ENCODE assay signal across 15 mouse cellular contexts in the genomic region with DNA sequence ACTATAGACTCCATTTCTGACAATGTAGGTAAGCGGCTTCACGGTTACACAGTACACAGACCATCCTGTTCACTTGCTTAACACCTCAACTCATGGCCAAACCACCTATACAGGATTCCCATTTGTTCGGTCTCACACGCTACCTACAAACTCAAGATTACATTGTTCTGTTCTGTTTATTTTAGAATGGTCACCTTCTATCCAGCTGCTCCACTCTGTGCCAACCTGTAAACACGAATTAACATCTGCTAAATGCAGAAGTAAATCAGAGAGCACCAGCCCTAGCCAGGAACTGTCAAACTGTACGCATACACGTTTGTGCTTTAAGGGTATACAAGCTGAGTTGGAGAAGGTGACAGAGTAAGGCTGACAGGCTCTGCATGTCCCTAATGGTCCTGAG. TPM values are rescaled to one million over a fixed set of nuclear protein-coding genes. Genes with fewer than 3 reads are reported as not detected.
DNase-seq lines count a peak whose midpoint lies in the region; ATAC-seq and TF ChIP-seq lines count a peak whose summit lies in the region.
"Had no signal": no experiment of that assay in that cellular context is flagged by ENCODE, and none has a peak within 500 bp of the region (broad histone marks: within the 10 kb centered on the region; RNA-seq: fewer than 3 reads in every experiment).

No protein-coding gene starts in this region.

- H3K79me2 ChIP-seq in heart, adult 2 months (replicated peaks; ENCODE audit: control insufficient read depth, insufficient read depth, low read length) = peaks cover 2% of the 10 kb centered on the region

- H3K9me3 ChIP-seq in heart, embryonic 16.5 days (replicated peaks; ENCODE audit: control insufficient read depth, low read length) = no peaks in the 10 kb centered on the region
- H3K9me3 ChIP-seq in liver, embryonic 13.5 days (replicated peaks) = no peaks in the 10 kb centered on the region
- H3K9me3 ChIP-seq: embryonic facial prominence, embryonic 10.5 days; forebrain, embryonic 13.5 days; hindbrain, embryonic 13.5 days had no signal

- no peak overlapping the region for H3K9ac ChIP-seq in heart, adult 2 months (ENCODE audit: low read depth, low read length)
- no peak overlapping the region for H3K9ac ChIP-seq in heart, embryonic 16.5 days (ENCODE audit: low read length)
- no peak overlapping the region for H3K9ac ChIP-seq in liver, embryonic 13.5 days
- H3K9ac ChIP-seq: forebrain, embryonic 13.5 days; forebrain, postnatal 0 days; hindbrain, embryonic 13.5 days had no signal

- H3K4me2 ChIP-seq in heart, embryonic 16.5 days (ENCODE audit: low read depth, low read length) = no peak overlapping the region
- no peak overlapping the region for H3K4me2 ChIP-seq in liver, embryonic 13.5 days
- H3K4me2 ChIP-seq: forebrain, embryonic 13.5 days; hindbrain, embryonic 13.5 days had no signal

- intact Hi-C loops in heart, adult 2 months (cut with DNase I) = no loop called here

- peaks cover 17% of the 10 kb centered on the region for H3K4me1 ChIP-seq in heart, adult 2 months (ENCODE audit: control insufficient read depth, insufficient read depth, low read length)
- H3K4me1 ChIP-seq in heart, embryonic 16.5 days (ENCODE audit: control insufficient read depth, insufficient read depth, low read length) = peaks cover 34% of the 10 kb centered on the region
- peaks cover 41% of the 10 kb centered on the region for H3K4me1 ChIP-seq in liver, embryonic 13.5 days (replicated peaks)

- DNase-seq in heart, adult 2 months = no peak
- DNase-seq in heart, postnatal 4 days = no peak
- DNase-seq in heart, adult 11 months = no peak
- DNase-seq in liver, embryonic 13.5 days = no peak
- DNase-seq in liver = no peak
- DNase-seq in cerebellum, postnatal 10 days = no peak
- DNase-seq: cerebellum, adult 11-12 months; cerebellum, adult 9-10 months; forebrain, postnatal 0 days; gastrocnemius, postnatal 14 days had no signal

- no peak for TF ChIP-seq EP300 in heart, adult 2 months (IDR thresholded peaks at IDR 0.05; ENCODE audit: insufficient read depth, low read depth, low read length)

- ATAC-seq in heart, embryonic 16.5 days (replicated peaks; ENCODE audit: extremely low read depth, insufficient read depth, low FRiP score) = no peak
- no peak for ATAC-seq in liver, embryonic 13.5 days (ENCODE audit: low read depth)
- ATAC-seq: forebrain, embryonic 13.5 days; forebrain, postnatal 0 days; hindbrain, postnatal 0 days had no signal

- TF ChIP-seq CTCF in heart, adult 2 months (IDR thresholded peaks at IDR 0.05) = no peak

- TF ChIP-seq POLR2A in heart, adult 2 months (IDR thresholded peaks at IDR 0.05; ENCODE audit: insufficient read depth, low read depth, low read length) = no peak

- no peak overlapping the region for H3K4me3 ChIP-seq in heart, adult 2 months
- no peak overlapping the region for H3K4me3 ChIP-seq in heart, embryonic 16.5 days (ENCODE audit: low read length)
- no peak overlapping the region for H3K4me3 ChIP-seq in liver, embryonic 13.5 days (replicated peaks)
- H3K4me3 ChIP-seq: embryonic facial prominence, embryonic 10.5 days; forebrain, embryonic 13.5 days; hindbrain, embryonic 13.5 days had no signal

- WGBS in heart, adult 2 months = 62% methylated on average over 7 of the region's 7 CpGs
- WGBS in heart, embryonic 16.5 days = 73% methylated on average over 7 of the region's 7 CpGs
- 80% methylated on average over 7 of the region's 7 CpGs for WGBS in liver, embryonic 13.5 days (ENCODE audit: insufficient replicate concordance)

- H3K36me3 ChIP-seq in heart, adult 2 months (ENCODE audit: control insufficient read depth, insufficient read depth, low read length) = peaks cover 43% of the 10 kb centered on the region
- peaks cover 12% of the 10 kb centered on the region for H3K36me3 ChIP-seq in heart, embryonic 16.5 days (ENCODE audit: control insufficient read depth, insufficient read depth)
- H3K36me3 ChIP-seq in liver, embryonic 13.5 days = peaks cover 62% of the 10 kb centered on the region

- no peaks in the 10 kb centered on the region for H3K27me3 ChIP-seq in heart, adult 2 months (ENCODE audit: control insufficient read depth, insufficient read depth, low read length)
- no peaks in the 10 kb centered on the region for H3K27me3 ChIP-seq in heart, embryonic 16.5 days (ENCODE audit: control insufficient read depth, insufficient read depth, low read length)
- no peaks in the 10 kb centered on the region for H3K27me3 ChIP-seq in liver, embryonic 13.5 days
- H3K27me3 ChIP-seq: forebrain, embryonic 13.5 days; hindbrain, embryonic 13.5 days had no signal

- peak overlapping the region; percentile 19; the same call in 1 of the 2 replicates for H3K27ac ChIP-seq in heart, adult 2 months
- peak overlapping the region; percentile 56 for H3K27ac ChIP-seq in heart, embryonic 16.5 days (ENCODE audit: low read length)
- H3K27ac ChIP-seq in liver, embryonic 13.5 days = 0 out of 2 replicates have a peak overlapping the region, but pooled peaks have one; percentile 63
- H3K27ac ChIP-seq: embryonic facial prominence, embryonic 10.5 days; forebrain, embryonic 13.5 days; hindbrain, embryonic 13.5 days; hindbrain, postnatal 0 days had no signal

RNA-seq across cellular contexts. Expression of a gene that starts 27.5 kb away (rescaled TPM):
- 10 to 100 TPM; 61.5 to 61.7 TPM for total RNA-seq in heart, adult 2 months (2021)
- 29.4 and 44.2 TPM in 2 replicates for polyA plus RNA-seq in heart, adult 2 months (2012; rRNA removed)
- 10 to 100 TPM; 77.0 to 77.5 TPM for total RNA-seq in heart, postnatal 4 days (2021)
- 43.3 and 45.9 TPM in 2 replicates for polyA plus RNA-seq in heart, embryonic 16.5 days (2015; fragmentation: Nextera tagmentation; extraction: Ambion mirVana)
- polyA plus RNA-seq in liver, embryonic 13.5 days (2015; fragmentation: Nextera tagmentation; extraction: Ambion mirVana) = 25.4 and 28.5 TPM in 2 replicates
